Mouse (Mus musculus) CH12F3 (cell line): Measurements from ENCODE around the gene Serf2.

Experiments
- in situ Hi-C: fragments of 300-500 bp; cut with MboI; formaldehyde crosslinking; loops from 2 replicates; pipeline ENCODE4 v1.14.3; 2020; ENCODE audit warnings: low sequenced_read_pairs

The Serf2 gene

DNA sequence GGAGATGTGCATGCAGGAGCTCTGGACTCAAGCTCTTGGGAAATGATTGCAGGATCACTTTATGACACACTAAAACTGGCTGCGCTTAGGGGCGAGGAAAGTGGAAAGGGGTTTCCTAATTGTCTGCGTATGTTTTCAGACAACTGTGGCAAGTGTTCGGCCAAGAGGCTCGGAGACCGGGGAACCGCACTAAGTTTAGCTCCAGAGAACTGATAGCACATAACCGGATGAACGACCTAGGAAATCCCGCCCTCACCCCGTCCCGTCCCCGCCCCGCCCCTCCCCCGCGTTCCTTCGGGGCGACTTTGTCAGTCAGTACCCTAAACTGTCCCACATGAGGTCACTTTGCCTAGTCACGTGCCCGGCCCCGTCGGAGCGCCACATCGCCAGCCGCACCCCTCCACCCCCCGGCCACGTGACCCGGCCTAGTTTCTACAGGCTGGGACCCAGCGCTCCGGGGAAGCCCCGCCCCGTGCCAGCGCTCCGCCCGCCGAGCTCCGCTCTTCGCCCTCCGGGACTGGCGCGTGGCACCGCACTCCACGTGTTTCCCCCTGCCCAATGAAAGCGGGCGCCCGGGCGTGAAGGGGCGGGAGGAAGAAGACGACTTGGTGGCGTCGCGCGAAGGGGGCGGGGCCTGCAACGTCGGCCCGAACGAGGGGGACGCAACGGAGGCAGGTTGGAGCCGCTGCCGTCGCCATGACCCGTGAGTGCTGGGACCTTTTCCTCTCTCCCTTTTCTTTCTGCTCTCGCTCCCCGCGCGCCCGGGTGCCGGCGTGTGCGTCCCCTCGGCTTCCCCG lies at the start of gene Serf2:
Gene Serf2, plus strand, starts transcription at position 457 of the 797 bp plus-strand sequence.
- in situ Hi-C loops, result no loop called here

DNA sequence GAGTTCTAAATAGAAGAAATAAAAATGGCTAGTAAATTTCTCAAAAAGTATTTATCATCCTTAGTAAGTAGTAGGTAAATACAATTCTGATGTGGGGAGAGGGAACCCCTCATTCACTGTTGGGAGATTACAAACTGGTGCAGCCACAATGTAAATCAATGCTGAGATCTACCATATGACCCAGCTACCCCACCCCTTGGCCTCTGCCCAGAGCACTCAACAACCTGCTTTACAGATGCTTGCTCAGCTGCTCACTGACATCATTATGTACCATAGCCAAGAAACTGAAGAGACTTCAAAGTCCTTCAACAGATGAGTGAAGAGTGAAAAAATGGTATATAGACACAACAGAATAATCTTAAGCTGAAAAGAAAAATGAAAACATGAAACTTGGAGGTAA lies 45.7 kb upstream of the Serf2 start:
- in situ Hi-C loops, result no loop called here

DNA sequence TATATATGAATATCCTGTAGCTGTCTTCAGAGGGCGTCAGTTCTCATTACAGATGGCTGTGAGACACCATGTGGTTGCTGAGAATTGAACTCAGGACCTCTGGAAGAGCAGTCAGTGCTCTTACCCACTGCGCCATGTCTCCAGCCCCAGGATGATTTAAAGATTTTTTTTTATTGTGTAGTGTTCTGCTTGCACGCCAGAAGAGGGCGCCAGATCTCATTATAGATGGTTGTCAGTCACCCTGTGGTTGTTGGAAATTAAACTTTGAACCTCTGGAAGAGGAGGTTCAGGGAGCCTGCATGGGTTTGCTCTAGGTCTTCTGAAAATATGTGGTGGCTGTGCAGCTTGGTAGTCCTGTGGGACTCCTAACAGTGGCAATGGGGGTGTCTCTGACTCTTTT lies 40.8 kb upstream of the Serf2 start:
- in situ Hi-C loops, result no loop called here

DNA sequence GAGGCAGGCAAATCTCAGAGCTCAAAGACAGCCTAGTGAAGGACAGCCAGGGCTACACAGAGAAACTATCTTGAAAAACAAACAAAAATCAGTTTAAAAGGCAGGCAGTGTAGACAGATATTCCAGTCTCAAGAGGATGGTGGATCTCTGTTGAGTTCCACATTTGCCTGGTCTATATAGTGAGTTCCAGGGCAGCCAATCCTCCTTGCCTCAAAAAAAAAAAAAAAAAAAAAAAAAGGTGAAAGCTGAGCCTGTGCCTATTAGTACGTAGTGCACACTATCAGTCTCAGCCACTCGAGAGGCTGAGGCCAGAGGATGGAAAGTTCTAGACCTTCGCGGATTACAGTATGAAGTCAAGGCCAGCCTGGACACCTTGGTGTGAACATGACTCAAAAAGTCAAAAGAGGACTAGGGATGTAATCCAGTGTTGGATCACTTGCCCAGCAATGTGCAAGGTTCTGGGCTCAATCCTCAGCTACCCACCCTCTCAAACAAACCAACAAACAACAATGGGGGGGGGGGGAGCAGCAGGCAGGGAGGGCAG lies 36.1 kb upstream of the Serf2 start:
- in situ Hi-C loops, result no loop called here

DNA sequence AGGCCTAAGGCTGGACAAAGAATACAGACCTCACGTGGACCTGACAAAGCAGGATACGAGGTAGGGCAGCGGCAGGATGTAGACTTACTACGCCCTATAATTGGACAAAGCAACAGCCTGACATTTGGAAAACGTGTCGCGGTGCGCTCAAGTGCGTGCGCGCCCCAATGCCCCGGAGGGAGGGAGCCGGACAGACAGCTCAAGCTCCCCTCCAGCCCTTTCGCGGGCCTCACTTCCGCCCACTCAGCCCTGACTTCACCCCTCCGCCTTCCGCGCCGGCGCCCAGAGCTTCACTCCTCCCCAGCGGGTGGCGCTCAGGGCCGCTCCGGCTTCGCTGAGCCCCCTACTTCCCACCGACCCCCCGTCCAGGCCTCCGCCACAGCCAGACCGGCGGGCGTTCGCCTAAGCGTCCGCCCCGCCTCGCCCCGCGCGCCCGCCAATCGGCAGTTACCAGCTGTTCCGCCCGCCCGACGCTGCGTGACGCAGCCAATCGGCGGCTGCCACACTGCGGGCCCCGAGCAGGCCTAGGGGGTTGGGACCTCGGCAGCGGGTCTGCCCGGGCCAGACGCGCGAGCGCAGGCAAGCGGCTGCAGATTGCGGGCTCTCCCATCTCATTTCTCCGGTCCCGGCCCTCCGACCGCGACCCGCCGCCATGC lies 35.5 kb upstream of the Serf2 start, which contains the start of the genes Pdia3 and Catsper2:
Gene Pdia3, plus strand, starts transcription at position 389 of the 656 bp plus-strand sequence.
Gene Catsper2, minus strand, starts transcription at position 406 of the 656 bp plus-strand sequence.
- in situ Hi-C loops, result no loop called here

DNA sequence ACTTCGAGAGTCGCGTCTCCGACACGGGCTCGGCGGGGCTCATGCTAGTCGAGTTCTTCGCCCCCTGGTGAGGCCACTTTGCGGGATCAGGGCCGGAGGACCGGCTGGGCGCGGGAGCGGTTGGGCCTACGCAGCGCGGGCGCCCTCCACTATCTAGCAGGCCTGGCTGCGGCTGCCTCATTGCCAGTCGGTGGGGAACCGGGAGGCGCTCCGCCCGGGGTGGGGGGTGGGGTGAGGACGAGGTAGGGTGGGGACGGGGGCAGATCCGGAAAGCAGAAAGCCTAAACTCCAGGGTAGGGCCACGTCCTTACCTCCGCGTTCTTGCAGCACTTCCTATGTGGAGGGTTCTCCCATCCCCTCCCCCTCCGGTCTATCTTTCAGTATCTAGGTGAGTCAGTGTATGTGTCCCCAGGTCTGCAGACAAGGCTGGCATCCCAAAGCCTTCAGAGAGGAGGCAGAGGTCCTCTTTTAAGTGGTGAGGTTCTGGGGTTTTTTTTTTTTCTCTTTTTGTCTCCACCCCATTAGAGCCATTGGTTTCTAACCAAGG lies 34.8 kb upstream of the Serf2 start:
- in situ Hi-C loops, result no loop called here

DNA sequence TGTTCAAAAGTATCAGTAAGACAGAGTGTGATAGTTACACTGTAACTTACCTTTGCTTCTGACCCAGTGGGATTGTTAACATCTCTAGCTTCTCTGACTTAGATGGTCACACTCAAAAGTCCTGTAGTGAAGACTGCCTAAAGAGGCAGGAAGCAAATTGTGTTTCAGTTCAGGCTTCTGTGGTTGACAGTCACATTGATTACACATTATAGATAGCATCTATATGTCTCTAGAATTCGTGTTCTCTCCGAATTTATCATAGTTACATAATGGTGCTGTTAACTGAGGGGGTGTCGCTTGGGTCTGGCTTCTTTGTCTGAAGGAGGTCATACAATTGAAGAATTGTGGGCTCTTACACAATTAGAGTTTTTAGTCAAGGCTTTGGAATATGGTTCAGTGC lies 33.9 kb upstream of the Serf2 start:
- in situ Hi-C loops, result no loop called here

DNA sequence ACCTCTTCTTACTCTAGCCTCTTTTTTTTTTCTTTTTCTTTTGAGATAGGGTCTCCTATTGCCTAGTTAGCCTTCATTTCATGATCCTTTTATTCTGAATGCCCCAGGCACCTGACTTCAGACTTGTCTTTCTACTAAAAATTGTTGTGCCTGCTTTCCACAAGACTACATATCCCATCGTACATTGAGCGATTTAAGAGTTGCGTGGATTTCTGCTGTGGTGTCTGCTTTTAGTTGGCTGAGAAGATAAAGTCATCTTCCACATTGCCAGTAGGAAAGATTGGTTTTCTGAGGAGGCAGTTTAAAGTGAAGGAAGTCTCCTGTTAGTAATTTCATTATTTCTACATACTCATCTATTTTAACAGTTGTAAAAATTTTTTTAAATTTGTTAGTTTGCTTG lies 33.4 kb upstream of the Serf2 start:
- in situ Hi-C loops, result no loop called here

DNA sequence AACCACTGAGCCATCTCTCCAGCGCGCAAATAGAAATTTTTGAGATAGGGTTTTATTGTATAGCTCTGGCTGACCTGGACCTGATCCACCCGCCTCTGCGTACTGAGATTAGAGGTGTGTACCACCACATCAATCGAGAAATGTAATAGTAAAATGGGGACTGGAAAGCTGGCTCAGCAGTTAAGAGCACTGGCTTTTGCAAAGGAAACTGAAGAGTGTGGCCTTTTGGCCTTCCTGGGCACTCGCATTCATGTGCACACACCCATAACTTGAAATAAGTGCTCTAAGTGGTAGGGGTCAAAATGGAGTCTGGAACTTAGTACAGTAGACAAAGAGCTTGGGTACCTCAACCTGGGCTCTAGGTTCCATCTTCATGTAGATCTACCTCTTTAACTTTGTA lies 32.6 kb upstream of the Serf2 start:
- in situ Hi-C loops, result no loop called here

DNA sequence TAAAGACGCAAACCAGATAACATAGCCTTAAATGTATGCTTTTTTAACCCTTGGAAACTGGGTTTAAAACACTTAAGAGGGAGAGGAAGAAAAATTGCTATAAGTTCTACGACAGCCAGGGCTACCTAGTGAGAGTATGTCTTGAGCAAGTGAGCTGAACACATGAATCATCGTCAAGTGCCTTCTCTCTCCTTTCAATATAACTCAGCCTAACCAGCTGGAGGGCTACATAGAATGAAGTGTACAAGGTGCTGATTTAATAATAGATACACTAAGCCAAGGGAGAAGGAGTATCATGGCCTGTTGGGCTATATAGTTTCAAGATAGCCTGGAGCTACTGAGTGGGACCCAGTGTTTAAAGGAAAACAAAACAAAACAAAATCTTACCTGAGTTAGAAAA lies 30.5 kb upstream of the Serf2 start:
- in situ Hi-C loops, result no loop called here

DNA sequence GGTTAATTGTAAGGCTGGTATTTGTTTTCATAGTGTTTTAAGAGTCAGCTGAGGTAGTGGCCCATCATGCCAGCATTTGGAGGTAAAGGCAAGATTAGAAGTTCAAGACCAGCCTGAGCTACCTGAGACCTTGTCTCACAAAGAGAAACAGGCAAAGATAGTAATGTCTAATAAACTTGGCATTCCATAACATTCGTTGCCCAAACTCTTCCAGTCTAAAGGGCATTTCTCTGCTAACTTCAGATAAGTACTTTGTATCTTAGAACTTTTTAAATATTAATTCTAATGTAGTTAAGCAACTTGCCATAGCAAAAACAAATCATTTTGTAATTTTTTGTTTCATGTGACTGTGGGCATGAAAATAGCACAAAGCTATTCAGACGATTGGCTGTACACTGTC lies 25.8 kb upstream of the Serf2 start:
- in situ Hi-C loops, result no loop called here

DNA sequence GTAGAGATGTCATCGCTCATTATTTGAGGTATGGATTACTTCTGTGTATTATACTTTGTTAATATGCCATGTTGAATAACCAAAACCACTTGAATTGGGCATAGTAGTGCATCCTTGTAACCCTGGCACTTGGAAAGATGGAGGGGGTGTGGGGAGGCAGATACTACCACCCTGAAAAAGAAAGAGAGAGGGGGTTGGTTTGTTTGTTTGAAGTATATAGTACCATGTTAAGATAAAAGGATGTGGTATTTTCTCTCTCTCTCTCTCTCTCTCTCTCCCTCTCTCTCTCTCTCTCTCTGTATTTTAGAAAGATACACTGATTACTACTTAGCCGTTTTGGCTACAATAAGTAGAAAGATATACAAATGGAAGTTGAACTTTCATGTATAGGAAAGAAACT lies 23.1 kb upstream of the Serf2 start:
- in situ Hi-C loops, result no loop called here

DNA sequence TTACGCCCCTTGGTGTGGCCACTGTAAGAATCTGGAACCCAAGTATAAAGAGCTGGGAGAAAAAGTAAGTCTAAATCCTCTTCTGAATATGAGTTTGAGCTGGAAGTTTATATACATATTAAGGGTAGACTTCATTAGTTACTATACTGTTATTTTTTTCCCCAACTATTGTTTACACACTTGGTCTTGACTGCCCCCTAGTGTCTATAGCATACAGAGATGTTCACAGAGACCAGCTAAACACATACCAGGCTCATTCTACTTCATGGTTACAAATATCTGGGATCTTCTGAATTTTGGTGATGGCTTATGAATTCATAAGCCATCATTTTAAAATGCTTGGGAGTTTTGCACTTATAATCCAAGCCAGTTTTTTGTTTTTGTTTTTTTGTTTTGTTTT lies 14.1 kb upstream of the Serf2 start:
- in situ Hi-C loops, result no loop called here

DNA sequence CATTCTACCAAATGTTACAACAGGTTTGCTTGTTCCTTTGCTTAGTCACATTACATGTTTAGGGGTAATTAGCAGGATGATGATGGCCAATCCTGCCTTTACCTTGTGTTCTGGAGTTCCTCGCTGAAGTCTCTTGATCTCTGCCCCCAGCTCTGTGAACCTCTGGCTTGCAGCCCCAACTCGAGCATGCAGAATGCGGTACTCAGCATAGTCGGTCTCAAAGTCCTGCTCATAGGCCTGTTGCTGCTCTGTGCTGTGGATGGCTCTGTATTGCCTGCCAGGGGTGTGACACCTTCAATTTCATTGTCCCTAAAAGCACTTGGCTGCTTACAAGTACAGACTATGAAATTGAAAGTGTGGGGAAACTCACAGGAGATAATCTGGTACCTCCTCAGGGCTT lies 9.2 kb upstream of the Serf2 start:
- in situ Hi-C loops, result no loop called here

DNA sequence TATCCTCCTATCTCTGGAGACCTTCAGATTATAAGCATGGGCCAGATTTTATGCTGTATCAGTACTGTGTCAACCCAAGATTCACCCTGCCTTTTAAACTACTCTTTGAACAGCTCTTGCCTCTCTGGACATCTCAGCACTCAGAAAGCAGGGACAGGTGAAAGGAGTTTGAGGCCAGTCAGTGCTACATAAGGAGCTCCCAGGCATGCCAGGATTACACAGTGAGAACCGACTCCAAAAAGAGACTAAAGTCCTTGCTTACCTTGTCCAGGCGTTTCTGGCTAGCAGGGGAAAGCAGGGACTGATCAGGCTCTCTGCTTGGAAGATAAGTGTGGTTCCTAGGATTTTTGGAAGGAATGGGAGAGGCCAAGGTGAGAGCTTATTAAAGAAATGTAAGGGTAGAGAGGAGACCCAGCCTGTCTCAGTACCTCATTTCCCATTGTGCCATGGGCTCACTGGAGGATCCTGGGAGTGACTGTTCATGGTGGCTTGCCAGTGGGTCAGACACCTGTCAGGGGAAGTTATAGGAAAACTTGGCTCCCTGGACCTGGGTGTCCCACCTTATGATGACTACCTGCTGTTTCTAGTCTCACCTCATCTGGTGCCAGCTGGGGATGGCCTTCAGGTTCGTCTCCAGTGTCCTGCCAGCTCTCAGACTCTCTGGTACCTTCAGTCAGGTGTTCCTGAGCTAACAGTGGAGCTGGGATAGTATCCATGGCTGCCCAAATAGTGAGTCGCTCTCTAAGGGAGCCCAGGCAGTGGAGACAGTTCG lies 8.0 kb upstream of the Serf2 start:
- in situ Hi-C loops, result no loop called here

DNA sequence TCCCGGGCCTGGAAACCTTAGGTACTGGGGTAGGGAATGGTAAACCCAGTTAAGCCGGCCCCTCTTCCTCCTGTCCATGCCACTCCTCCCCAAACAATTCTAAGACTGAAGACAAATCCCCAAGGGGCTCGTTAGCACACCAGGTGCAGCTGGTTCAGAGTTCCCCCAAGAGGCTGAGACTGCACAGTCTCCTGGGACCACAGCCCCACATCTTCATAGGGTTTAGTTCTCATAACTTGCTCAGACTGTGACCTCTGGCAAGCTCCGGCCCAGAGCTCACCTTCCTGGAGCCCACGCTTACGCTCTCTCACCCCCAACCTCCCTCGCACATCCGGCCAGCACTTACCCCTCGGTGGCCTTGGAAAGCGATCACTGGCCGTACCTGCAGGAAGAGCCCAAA lies 7.2 kb upstream of the Serf2 start:
- in situ Hi-C loops, result no loop called here

DNA sequence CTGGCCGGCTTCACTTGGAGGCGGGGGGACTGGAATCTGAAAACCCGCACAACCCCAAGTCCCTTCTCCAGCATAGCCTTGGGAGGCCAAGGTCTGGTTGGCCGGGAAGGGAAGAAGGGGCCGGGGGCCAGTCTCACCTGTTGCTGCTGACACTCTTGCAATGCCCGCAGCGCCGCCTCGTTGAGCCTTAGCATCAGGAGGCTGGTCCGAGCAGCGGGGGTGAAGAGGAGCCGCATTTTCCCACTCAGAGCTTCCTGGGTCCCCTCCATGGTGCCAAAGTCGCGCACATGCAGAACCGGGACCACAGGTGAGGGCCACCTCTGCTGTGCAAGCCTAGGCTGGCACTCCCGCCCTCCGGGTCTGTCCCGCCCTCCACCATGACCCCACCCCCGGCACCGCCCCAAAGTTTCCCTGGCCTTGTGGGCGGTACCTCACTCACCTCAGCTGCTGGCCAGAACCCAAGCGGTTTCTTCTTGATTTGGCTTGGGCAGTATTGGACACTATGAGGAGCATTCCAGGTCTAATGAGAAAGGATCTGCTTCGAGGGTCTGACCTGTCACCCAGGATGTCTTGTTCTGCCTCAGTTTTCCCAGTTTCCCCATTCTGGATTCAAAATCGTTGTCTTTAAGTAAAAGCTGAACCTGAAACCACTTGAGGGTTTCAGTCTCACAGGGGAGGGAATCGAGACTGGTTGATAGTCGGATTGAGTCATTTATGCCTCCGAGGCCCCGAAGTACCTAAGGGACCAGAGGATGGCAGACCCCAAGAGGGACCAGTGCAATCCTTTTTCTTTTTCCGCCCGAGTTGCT lies 6.5 kb upstream of the Serf2 start:
- in situ Hi-C loops, result no loop called here

DNA sequence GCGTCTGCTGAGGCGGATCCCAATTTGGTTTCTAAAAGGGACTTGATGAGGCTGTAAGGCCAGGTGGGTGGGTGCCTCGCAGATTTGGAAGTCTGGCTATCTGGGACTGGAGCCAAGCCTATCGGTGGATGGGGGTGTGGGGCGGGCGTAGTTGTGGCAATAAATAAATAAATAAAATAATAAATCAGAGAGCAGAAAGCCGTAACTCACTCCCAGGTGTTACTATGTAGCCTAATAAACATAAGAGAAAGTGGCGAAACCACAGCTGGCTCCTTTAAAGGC lies 6.0 kb upstream of the Serf2 start:
- in situ Hi-C loops, result no loop called here

DNA sequence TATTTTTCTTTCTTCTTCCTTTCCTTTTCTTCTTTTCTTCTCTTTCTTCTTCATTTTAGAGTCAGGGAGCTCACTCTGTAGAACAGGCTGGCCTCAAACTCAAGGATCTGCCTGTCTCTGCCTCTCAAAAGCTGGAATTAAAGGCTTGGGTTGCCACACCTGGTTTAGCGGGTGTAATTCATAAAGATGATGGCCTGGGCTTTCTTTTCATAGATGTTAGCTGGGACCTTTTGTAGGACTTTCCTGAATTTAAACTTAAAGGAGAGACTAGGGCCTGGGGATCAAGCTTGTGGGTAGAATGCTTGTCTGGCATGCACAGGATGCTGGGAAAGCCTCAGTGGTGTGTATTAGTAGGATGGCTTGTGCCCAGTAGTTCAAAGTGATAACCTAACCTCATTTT lies 4.8 kb upstream of the Serf2 start, which contains the start of gene Ell3:
Gene Ell3, minus strand, starts transcription at position 101 of the 400 bp plus-strand sequence.
- in situ Hi-C loops, result no loop called here

DNA sequence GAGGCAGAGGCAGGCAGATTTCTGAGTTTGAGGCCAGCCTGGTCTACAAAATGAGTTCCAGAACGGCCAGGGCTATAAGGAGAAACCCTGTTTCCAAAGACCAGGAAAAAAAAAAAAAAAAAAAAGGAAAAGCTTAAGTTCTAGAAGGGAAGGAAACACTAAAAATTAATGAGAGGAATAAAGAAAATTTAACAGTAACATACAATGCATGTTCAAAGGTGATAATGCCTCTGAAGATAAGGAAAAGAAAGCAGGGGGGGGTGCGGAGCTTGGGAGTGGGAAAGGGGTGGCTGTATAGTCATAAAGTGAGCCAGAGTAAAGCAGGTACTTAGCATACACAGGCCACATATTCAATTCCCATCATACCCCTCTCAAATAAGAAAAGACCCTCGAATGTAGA lies 3.9 kb upstream of the Serf2 start:
- in situ Hi-C loops, result no loop called here
